Mouse (Mus musculus) c-Kit-positive CD71-positive TER-119-negative erythroid progenitor cells, embryonic 14.5 days (primary cell): Measurements from ENCODE around the gene Zfp458.
A peak's percentile ranks its signal among the peaks of the same experiment; 100 is the strongest.
"Not testable (repeated sequence)": the region's sequence is repeated elsewhere in the genome, so short reads cannot be mapped to it uniquely, and the experiment has no call there.

Source experiments
- DNase-seq: peaks from one replicate; pipeline ENCODE4 v3.0.0-alpha.2; 2013; ENCODE audit warnings: low read depth

Gene Zfp458

DNA sequence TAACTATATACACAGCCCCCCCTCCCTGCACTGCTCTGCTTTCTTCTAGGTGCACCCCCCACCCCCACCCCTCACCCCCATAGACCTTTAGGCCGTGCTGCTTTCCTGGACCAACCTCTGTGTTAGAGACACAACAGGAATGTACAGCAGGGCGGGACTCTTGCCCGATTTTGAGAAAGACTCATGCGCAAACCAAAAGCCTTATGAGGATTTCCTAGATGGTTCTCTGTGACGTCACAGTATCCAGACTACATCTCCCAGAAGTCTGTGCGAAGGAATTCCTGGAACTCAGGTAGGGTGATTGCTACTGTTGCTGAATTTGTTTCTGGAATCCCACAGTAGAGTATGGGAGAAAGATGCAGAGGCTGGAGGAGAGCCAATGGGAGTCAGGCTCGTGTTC is at the start of gene Zfp458:
Zfp458 (minus strand) TSS at position 153 of the 400 bp plus-strand sequence.
- DNase-seq: peak; percentile 58

DNA sequence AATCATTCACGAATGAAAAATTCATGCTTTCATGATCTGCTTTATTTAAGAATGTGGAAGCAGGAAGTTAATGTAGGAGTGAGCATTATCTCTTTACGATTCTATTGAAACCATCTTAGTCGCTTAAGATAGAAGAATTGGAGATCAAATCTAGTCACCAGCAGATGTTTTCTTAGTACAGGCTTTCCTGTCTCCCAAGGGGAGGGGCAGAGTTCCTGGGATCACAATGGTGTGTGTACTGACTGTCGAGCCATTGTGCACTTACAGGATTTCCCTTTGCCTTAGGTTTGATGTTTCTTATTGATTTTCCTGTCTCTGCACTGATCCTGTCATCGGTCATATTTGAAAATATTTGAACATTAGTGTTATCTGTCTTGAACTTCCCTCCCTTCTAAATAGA is 28.5 kb upstream of the Zfp458 start:
- DNase-seq: peak; percentile 23

DNA sequence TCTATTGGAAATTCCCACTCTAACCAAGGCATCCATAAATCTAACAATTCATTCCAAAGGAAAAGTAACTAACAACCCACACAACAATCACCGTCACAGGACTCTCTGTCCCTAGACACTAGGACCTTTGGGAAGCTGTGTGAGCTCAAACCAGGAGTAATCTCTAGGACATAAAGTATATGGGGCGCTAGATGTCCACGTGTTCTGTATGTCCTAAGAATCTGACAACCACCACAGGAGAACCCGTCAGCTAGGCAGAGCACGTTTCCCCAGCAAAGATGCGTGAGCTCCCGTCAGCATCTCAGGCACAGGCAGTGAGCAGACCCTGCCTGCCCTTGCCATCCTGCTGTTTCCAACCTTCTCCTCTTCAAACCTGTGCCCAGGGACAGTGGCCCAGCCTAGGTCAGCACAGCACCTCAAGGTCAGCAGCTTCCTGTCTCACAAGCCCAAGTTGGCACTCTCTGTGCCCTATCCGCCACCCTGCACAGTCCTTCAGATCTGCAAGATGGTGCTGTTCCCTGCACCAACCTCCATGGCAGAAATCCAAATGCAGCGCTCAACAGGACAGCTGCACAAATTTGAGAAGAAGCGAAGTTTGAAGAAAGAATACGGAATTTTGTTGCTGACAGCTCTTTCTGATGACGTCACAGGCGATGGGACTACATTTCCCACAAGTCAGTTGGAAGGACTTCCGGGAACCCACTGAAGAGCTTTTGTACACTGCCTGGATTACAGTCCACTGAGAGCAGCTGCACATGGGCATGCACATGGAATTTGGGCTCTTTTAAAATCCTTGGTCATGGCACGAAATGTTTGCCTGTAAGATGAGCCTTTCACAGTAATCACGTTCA is 27.8 kb upstream of the Zfp458 start, which contains the start of gene Zfp457:
Zfp457 (minus strand) TSS at position 664 of the 851 bp plus-strand sequence.
- DNase-seq: peak; percentile 89

- DNase-seq: not testable (repeated sequence)
Observed at GRCm38 (mm10) chr13:67269383-67270065, 8.7 kb downstream of the Zfp458 start.

- DNase-seq: peak; percentile 74
Observed at GRCm38 (mm10) chr13:67268568-67269369, 9.5 kb downstream of the Zfp458 start.

DNA sequence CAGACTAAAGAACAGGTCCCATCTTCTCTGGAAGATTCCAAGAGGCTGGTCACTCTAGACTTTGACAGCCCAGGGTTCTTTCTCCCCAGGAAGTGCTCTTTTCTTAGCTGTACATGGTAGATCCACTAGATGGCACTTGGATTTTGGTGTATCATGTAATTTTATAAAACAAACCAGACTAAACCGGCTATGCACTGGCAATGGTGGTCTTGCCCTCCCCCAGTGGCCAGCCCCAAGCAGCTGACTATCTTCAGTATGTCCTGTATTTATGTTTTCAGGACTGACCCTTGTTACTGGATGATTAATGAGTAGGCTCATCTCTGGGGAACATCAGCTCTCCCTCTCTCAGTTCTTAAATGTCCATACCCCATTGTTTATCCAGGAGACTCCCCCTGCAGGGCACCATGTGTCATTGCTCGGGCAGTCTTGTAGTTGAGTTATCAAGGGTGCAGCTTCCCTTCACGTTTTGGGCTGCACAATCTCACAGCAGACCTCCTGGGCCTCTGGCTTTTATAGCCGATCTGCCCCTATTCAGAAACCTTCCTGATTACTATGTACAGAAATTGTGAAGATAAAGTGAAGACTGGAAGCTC is 64.2 kb downstream of the Zfp458 start:
- no peak for DNase-seq
